Mouse (Mus musculus): Measurements from ENCODE around the gene Lgalsl.
A peak's percentile ranks its signal among the peaks of the same experiment; 100 is the strongest.

Gene Lgalsl

GRCm38 (mm10) chr11:20830686-20831505, at the start of gene Lgalsl:
Gene Lgalsl (minus strand): TSS chr11:20831056.
- peak; percentile 84 for DNase-seq

DNA sequence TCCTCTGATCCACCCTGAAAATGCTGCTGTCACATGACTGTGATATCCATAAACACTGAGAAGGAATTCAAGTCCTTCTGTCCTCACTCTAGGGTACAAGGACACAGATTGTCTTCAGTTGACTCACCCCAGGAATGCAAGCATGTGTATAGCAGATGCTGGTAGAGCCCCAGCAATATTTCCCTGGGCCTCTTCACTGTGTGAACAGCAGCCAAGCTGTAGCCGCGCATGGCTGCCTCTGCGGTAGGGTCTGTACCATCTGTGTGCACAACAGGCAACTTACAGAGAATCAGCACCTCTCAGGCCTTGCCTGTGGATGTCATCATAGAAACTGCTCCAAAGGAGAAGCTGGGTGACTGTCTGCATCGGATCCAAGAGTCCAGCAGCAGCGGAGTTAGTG, 47.8 kb upstream of the Lgalsl start:
- DNase-seq: no peak

GRCm38 (mm10) chr11:20877578-20878096, 46.8 kb upstream of the Lgalsl start:
- DNase-seq: no peak

DNA sequence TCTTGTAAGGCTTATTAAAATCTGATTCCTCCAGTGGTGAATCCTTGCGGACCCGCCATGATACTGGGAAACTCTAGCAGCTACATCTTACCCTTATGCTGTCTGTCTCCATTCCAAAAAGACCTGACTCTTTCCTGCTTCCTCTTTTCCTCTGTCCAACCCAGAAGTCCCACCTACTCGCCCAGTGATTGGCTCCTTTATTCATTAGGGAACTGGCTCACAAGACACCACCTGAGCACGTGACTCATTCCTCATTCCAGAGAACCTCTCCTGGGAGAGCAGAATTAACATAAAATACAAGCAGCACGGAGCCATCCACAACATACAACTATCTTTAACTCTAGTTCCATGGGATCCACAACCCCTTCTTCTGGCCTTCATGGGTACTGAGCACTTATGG, 42.5 kb upstream of the Lgalsl start:
- no peak for DNase-seq

DNA sequence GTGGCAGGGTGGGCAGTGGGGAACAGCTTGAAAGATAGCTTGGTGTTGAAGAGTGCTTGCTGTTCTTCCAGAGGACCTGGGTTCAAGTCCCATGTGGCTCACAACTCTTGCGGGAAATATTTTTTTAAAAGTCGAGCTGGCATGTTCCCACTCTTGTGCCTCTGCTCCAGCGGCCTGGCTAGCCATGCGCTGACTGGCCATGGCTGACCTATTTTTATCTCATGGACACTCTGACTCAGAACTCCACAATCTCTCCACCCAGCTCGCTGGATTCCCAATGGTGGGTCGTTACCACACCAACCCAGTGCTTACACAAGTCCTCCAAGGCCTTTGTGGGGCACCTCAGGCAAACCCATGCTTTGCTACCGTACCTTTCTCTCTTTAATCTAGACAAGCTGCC, 42.1 kb upstream of the Lgalsl start:
- no peak for DNase-seq

DNA sequence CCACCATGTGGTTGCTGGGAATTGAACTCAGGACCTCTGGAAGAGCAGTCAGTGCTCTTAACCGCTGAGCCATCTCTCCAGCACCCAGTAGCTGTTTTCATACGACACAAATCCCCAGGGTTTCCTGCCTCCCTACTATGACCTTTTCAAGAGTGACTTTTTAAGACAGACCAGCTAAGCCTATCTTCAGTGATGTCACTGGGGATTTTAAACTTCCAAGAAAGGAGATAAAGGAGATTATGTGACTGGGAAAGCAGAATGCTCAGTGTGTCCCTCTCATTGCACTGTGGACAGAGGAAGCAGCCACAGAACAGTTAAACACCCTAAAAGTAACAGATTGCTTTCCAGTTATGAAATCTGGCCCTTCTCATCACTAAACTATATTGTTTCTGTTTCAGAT, 41.6 kb upstream of the Lgalsl start:
- DNase-seq: no peak

- DNase-seq: no peak
Observed at GRCm38 (mm10) chr11:20869927-20870326, 39.1 kb upstream of the Lgalsl start.

DNA sequence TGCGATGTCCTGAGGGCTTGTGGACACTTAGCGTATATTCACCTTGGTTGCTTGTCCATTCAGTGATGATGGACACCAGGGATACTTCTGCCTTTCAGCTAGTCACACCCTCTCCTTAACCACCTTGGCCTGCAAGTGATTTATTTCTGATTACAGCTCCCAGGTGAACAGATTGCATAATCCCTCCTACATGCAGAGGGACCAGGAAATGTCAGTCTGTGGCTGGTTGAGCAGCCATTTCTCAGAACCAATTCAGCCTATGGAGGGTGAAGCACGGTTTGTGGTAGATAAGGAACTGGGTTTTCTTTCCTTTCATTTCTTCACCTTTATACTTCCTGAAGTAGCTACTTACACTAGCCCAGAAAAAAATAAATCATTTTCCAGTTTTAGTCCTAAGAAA, 34.6 kb upstream of the Lgalsl start:
- DNase-seq: no peak

DNA sequence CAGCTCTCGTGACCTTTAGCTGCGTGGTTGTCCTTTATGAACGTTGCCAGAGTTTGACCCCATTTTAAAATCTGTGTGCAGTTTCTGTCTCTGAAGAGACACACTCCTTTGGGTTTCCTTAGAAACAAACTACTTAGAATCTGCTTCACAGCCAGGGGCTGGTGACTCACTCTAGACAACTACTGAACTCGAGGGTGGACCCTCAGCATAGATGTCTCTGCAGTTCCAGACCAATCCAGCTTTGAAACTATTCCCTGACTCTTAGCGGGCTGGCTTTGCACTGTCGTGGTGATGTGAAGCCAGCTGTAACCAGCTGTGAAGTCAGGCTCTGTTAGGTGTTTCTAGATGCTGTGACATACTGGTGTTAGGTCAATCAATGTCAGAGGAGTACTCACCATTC, 33.8 kb upstream of the Lgalsl start:
- no peak for DNase-seq

DNA sequence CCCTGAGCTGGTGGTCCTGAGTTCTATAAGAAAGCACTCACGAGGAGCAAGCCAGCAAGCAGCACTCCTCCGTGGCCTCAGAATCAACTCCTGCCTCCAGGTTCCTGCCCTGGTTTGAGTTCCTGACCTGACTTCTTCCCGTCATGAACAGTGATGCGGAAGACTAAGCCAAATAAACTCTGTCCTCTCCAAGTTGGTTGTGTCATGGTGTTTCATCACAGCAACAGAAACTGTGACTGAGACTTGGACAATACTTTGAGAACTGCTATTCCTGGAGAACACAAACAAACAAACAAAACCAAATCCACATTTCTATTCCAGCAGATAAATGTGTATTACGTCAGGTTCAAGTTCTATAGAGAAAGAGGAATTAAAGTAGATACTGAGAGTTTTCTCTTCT, 31.2 kb upstream of the Lgalsl start:
- DNase-seq: no peak

GRCm38 (mm10) chr11:20860351-20860750, 29.5 kb upstream of the Lgalsl start:
- DNase-seq: no peak

GRCm38 (mm10) chr11:20859858-20860257, 29.0 kb upstream of the Lgalsl start:
- peak; percentile 46 for DNase-seq

DNA sequence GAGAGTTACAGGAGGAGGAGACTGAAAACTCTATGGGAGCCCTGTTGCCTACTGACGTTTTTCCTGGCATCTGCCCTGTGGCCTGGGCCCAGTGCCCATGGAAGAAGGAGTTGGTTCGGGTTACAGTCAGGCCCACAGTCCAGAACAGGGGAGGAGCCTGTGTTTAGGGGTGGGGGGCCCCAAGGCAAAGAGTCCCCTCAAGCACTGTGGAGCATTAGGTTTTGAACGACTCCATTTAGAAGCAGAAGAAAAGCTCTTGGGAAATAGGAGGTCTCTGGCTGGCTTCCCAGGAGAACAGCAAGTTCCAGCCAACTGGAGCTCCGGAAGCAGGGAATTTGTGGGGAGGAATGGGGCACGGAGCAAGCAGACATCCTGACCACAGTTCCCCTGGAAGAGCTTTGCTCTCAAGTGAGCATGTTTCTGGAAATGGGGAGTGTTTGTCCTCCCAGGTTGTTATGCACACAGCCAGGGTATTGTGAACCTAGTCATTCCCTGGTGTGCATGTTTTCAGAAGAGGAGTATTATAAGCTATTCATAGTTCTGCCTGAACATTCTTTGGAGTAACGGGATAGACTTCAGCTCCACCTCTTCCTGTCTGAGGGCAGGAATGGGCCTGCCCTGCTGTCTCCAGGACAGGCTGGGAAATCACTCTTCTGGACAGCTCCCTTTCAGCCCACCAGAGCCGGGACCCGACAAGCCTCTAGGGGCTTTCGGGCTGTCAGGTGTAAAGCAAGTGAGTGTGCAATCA, 28.2 kb upstream of the Lgalsl start:
- DNase-seq: peak; percentile 84

GRCm38 (mm10) chr11:20857921-20858320, 27.1 kb upstream of the Lgalsl start:
- no peak for DNase-seq

DNA sequence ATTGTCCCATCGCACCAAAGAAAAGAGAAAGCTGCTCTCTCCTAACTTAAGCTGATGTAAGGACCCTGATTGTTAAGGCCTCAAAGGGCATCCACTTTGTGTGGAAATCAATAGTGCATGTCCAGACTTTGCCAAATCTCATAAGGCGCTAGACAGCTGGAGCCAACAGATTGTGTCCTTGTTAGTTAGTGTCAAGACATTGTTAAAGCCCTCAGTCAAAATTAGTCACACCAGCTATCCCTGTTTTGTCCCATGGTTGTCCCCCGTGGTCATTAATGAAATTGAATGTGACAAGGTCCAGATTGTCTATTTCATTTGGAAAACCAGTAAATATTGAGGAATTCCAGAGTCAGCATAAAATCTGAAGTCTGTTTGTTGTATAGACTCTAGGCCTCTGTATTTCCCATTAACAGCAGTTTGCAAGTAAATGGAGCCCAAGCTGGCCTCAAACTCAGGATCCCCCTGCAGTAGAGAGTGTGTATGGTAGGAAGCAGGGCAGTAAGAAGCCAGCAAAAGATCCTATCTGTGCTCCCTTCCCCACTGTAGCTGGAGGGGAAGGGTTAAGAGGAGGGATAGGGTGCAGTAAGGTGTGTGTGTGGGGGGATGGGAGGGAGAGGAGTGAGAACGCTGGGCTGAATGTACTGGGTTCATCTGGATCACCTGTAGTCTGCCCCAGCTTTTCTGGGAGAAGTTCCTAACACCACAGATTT, 23.3 kb upstream of the Lgalsl start:
- DNase-seq: no peak

- no peak for DNase-seq
Observed at GRCm38 (mm10) chr11:20850196-20850595, 19.3 kb upstream of the Lgalsl start.

GRCm38 (mm10) chr11:20849403-20849802, 18.5 kb upstream of the Lgalsl start:
- no peak for DNase-seq

DNA sequence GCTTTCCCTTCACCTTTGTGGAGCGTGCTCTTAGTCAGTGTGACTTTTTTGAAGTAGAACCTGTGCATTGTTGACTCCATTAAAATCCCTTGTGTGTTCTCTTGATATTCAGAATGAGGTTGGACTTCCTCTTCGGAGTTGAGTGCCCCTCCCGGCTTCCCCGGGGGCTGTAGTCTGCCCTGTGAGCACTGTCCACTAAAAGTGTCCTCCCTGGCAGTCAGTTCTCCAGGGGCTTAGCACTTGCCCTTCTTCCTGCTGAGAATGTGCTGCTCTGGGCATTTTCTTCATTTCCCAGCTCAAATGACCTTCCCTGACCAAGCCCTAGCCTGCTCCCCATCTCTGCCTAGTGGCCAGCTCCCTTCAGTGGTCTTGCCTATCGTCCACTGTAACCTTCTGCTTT, 6.5 kb upstream of the Lgalsl start:
- peak; percentile 34 for DNase-seq

DNA sequence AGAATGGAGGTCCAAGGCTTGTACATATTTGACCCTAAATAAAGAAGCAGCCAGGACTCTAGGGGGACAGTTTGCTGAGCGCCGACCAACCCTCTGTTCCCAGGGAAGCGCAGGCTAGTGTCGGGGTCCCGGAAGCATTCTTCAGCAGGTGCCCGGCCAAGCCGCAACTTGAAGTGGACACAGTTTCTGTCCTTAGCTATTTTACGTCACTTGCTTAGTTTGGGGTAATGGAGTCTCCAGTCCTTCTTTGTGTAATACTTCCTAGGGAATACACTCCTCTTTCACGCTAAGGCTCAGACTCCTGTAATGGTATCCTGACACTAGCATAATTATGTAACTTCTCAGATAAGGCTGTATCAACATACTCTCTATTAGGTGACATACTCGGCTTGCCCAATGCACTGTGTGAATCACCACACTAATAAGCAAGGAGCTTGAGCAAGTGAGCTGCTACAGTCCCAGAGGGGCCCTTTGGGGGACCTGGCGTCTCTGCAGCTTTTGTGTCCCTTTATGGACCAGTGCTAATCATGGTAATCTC, 813 bp upstream of the Lgalsl start:
- peak; percentile 20 for DNase-seq

- peak; percentile 29 for DNase-seq
Observed at GRCm38 (mm10) chr11:20829993-20830685, 717 bp downstream of the Lgalsl start.

DNA sequence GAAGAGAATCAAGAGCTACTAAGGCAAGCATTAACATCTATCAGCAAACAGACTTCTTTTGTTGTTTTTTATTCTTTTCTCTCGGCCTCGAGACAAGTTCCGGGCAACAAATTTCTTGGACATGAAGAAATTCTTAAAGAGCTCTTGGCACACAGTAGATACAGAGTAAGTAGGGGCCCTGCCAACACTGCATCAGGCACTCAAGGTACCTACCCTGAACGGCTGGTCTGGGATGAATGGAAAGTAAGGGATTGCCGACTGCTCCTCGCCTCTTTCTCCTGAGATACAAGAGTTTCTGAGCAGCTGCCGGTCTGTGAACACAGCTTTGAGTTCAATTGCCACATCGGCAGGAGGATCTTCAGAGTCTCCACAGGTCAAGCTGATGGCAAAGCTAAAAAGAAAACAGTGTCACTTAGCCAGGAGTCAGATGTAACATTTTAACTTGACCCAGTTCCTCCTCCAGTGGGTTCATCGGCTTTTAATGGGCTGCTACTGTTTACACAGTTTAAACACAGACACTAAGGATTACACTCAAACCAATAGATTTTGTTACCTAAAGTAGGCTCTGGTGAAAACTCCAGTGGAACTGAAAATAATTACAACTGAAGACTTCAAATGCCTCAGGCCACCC, 1.7 kb downstream of the Lgalsl start:
- peak; percentile 54 for DNase-seq

DNA sequence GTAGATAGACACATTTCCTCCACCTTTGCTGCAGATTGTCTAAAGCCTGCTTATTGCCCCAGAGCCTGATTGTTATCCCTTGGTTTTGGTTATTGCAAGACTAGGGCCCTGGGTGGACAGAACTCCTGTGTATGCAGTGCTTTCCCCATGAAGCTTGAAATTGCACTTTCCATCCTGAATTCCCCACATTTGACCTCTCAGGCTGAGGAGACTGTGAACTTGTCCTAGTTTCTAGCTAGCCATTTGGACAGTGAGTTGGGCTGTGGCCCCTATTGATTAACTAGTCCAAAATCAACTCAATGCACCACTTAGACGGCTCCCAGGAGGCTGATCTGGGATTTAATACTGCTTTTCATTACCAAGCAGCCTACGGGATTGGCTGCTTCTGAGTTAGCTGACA, 6.9 kb downstream of the Lgalsl start:
- no peak for DNase-seq

Measured in kidney, adult 18-20 months (tissue).